Mouse (Mus musculus) ES-E14 (cell line): ENCODE measurements around the gene Alppl2.

Source experiments
- HCFC1 ChIP-seq: IDR thresholded peaks from 2 replicates; pipeline ENCODE4 v1.6.1; 2012; ENCODE audit warnings: low read length, inconsistent platforms, borderline replicate concordance; ENCODE audit not compliant: insufficient read depth
- MAFK ChIP-seq: IDR thresholded peaks from 2 replicates; pipeline ENCODE4 v1.6.1; 2014; ENCODE audit warnings: mild to moderate bottlenecking, low read depth, low read length, inconsistent platforms; ENCODE audit not compliant: insufficient read depth
- ZC3H11A ChIP-seq: IDR thresholded peaks from 2 replicates; pipeline ENCODE4 v1.6.1; 2012; ENCODE audit warnings: low read depth, mild to moderate bottlenecking, inconsistent platforms, low read length, borderline replicate concordance
- ZNF384 ChIP-seq: IDR thresholded peaks from 2 replicates; pipeline ENCODE4 v1.6.1; 2012; ENCODE audit warnings: low read depth, low read length, inconsistent platforms

- TF ChIP-seq HCFC1, result no peak
- no peak for TF ChIP-seq ZC3H11A
- TF ChIP-seq ZNF384, result no peak
- TF ChIP-seq MAFK, result no peak
These were observed 3.5 kb downstream of the Alppl2 start for GRCm38 (mm10) chr1:87086196-87086595.
